Mouse (Mus musculus): ENCODE data around the gene Defb48.

The Defb48 gene

GRCm38 (mm10) chr14:62935361-62935760, 48.9 kb downstream of the Defb48 start:
- DNase-seq (ENCODE audit: low read depth, low spot score) = no peak

- peak; percentile 59 for DNase-seq (ENCODE audit: low read depth, low spot score)
These were observed 56.2 kb downstream of the Defb48 start for GRCm38 (mm10) chr14:62928101-62928541.

Data from telencephalon, adult 2 months (tissue).